Mouse (Mus musculus) brain, adult 2 months (tissue): ENCODE results near the gene Rsad2.
"Not testable (repeated sequence)": the region's sequence is repeated elsewhere in the genome, so short reads cannot be mapped to it uniquely, and the experiment has no call there.

Experiments
- DNase-seq: peaks from one replicate; pipeline ENCODE4 v3.0.0; 2011; ENCODE audit warnings: low read depth, low spot score

Rsad2 gene

DNA sequence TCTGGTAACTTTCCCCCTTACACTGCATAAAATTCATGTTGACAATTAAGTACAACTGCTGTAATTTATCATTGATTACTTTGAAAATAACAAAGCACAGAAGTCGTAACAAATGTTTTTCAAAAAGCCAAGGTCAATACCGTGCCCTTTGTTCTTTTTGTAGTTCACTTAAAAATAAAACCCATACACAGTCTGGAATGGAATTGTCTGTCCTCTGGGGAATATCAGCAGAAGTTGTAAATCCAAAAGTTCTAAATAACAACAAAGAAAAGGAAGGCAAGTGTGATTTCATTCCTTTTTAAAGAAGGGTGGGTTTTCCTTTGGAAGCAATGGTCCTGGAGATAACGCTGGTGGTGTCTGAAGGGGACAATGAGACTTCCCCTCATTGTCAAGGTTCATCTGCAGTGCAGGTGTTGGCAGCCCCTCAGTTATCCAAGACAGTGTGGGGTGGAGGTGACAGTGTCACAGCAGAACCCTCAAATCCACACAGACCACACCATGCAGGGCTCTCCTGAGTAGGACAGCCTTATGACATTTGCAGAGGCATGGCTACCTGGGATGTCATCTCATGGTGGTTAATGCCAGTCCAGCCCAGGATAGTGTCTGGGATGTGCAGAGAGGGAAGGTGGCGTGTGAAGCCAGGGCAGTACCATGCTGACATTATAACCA, 9.7 kb downstream of the Rsad2 start:
- no peak for DNase-seq

DNA sequence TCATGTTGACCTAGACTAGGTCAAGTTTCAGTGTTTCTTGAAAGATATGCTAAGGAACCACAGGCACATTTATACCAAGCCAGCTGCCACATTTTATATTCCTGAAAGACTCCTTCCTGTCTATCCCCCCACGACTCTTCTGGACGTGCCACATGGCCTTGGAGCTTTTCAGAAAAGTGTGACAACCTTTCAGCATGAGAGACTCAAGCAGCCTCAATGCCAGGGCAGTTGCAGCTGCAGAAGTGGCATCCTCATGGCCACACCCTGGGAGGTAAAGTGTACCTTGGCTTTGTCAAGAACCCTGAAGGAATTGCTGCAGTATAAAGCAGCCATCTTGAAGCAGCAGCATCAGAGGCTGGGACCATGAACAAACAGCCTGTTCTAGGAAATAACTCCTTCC, 11.7 kb downstream of the Rsad2 start:
- no peak for DNase-seq

DNA sequence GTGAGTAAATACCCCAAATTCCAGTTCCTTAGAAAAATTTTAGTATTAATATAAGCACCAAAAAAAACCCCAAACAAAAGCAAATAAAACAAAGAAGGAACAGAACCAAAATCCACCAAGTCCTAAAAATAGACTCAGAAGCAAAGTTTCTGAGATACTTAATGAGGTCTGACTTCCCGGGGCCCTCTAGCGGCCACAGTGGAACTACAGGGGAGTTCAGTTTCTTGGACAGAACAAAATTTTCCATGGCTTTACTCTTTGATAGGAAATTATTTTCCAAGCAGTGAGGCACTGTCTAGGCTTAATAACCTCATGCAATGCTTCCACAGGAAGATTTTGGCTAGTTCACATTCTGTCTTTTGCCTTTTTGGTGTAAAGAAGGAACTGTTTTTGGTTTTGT, 12.2 kb downstream of the Rsad2 start:
- DNase-seq, result peak; percentile 75

DNA sequence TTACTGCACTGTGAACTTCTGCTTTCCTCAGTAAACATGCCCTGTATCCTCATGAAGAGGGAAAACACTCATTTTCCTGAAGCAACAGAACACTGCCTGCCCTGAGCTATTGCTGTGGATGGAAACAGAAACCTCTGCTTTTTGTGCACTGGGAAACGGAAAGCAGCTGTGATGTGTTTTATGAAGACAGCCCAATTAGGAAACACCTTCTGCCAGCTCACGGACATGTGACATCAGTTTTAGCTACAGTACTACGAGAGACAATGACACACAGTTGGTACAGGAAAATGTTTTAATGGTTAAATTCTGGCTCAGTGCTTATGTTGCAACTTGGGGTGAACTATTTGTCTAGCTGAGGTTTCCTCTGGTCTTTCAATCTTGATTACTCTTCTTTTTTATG, 16.9 kb downstream of the Rsad2 start:
- DNase-seq, result no peak

DNA sequence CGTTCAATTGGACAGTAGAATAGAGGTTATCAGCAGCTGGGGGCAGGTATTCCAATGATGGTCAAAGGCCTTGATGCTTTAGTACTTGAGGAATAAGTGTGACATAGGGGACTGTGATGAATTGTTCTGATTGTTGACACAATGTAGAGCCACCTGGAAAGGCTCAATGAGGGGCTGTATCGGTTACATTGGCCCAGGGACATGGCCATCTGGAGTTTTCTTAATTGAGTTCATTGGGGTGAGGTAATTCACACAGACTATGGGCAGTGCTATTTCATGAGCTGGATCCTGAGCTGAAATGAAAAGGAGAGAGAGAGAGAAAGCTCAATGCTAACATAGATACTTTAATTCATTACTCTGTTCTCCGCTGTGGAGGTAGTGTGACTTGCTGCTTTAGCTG, 18.3 kb downstream of the Rsad2 start:
- DNase-seq, result peak; percentile 31

DNA sequence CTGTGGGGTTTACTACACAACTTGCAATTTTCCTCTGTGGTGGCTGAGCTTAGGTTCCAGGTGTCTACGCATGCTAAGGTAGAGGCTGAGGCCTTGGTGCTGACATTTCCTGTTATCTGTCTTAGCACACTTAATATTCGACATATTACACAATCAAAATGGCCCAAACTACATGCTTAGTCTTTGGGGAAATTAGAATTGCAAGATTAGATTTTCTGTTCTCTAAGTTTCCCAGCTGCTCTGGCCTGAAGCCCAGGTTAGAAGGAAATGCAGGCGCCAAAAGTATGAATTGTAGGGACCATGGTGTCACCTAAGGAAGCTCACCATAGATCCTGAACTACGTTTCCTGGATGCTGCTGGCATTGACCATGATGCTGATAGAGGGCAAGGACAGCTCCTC, 19.9 kb downstream of the Rsad2 start:
- no peak for DNase-seq

DNA sequence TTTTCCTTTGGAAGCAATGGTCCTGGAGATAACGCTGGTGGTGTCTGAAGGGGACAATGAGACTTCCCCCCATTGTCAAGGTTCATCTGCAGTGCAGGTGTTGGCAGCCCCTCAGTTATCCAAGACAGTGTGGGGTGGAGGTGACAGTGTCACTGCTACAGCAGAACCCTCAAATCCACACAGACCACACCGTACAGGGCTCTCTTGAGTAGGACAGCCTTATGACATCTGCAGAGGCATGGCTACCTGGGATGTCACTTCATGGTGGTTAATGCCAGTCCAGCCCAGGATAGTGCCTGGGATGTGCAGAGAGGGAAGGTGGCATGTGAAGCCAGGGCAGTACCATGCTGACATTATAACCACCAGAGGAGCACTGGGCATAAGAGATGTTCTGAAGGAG, 27.5 kb downstream of the Rsad2 start:
- not testable (repeated sequence) for DNase-seq

DNA sequence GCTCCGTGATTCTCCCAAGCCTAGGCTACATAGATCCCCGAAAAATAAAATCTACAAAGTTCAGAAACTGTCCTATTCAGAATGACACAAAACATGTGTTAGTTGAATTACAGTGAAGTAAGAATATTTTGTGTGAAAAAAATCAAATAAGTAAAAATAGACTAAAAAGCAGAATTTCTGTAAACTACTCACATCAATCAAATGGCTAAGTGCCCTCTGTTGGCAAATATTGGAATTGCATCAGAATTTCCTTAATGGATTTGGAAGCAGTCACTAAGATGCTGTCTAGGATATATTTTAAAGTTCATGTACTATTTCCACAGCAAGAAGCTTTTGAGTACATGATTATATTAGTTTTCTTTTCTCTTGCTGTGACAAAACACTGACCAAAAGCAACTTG, 31.4 kb downstream of the Rsad2 start:
- peak; percentile 78 for DNase-seq

DNA sequence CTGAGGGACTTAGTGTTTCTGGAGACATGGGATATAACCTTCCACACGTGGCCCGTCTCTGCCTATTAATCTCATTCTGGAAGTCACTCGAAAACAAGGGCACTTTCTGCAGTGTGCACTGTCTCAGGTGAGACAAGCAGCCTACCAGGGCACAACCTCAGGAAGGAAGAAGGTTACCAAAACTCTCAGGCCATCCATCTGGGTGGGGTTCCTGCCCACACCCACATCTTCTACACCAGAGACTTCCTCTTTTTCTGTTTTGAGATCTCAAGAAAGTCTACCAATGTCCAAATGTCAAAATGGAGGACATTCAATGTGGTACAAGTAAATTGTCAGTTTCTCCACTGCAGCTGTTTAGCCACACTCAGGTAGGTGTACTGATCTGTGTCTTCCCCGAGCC, 37.9 kb downstream of the Rsad2 start:
- no peak for DNase-seq

DNA sequence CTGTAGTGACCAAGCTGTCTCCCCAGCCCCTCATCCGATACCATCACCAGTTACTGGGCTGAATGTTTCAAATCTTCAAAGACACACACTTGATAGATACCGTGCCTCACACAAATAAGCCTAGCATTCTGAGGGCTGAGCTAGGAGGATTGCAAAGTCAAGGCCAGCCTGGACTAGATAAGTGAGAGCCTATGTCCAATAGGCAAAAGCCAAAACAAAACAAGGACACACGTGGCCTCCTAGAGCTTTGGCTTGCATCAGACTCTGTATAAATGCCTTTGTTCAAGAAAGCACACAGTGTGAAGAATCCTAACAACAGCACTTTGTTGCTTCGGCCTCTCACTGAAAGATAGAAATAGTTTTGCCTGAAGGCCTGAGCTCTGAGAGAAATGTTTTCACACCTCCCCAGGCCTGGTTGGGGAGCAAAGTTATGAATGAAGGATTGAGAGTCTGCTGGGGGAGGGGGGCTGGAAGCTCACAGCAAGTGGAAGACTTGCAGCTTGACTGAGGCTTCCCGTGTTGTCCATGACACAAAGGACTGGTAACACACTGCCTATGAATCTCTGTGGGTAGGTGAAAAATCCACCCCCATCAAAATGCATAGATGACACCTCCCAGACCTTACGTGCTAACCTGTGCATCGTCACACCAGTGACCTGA, 39.5 kb downstream of the Rsad2 start:
- peak; percentile 84 for DNase-seq

DNA sequence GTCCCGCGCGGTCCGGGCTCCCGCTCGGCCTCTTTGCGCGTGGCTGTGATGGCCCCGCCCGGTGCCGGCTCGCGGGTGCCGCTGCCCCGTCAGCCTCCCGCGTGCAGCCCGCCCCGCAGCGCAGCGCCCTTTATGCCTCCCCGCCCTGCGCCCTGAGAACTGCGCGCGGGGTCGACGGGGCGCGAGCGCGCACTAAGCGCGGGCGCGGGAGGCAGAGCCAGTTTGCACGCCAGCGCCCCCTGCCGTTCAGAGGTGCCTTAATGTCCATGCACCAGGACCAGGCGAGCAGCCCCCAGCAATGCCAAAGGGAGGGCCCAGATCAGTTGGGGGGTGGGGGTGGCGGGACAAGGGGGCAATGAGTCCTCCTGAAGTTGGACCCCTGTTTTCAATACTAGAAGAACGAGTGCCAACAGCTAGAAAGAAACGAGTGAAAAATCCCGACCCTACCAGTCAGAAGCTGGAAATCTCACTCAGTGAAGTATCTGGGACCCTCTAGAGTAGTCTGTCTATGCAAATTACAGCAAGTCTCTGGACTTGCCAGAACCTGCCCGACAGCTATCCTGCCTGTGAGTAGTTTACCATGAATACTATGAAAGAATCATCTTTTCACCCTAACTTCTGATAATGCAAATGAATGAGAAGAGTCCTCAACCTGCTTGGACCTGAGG, 41.0 kb downstream of the Rsad2 start, which contains the start of gene Rnf144a:
Gene Rnf144a (minus strand): TSS at position 151 of the 668 bp plus-strand sequence.
- DNase-seq, result peak; percentile 94

DNA sequence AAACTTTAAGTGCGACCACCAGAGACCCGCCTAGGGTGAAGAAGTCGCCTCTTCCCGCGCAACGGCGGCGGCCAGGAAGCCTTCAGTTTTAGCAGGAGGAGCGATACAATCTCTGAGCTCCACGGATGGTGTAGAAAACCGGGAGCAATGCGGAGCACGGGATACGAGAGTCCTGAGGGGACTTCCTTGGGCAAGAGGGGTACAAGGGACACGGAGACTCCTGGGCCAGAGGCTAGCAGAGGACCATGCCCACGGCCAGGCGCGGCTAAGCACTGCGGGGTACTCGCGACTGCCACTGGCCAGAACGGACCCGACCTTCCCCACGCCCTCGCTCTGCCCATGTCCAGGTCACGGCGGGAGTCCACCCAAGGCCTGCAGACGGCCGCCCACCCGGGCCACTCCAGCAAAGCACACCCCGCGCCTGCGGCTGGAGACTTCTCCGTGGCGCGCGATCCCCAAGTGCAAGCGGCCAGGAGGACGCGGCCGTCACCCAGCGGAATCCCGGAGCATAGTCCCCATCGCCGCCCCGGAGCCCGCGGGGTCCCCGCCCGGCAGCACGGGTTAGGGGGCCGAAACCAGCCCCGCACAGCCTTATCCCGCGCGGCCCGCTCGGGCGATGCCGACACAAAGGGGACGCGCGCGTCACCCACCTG, 41.7 kb downstream of the Rsad2 start:
- peak; percentile 45 for DNase-seq

DNA sequence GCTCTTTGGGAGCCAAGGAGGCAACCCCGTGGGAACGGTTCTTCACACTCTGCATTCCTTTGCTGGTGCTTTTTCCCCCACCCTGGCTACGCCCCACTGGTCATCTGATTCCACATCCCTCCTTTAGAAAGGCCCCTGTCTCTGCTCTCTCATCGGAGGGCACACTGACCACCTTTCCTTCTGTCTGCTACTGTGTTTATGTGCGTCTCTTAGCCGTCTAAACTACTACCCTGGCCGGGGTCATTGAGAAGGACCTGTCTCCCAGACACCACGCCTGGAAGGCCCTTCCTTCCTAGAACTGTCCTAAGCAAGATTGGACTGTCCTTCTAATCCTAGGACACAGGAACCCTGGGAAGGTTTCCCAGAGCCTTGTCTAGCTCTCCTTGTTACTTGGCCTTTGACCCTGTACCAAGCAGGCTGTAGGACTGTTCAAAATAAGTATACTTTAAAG, 42.3 kb downstream of the Rsad2 start:
- no peak for DNase-seq

DNA sequence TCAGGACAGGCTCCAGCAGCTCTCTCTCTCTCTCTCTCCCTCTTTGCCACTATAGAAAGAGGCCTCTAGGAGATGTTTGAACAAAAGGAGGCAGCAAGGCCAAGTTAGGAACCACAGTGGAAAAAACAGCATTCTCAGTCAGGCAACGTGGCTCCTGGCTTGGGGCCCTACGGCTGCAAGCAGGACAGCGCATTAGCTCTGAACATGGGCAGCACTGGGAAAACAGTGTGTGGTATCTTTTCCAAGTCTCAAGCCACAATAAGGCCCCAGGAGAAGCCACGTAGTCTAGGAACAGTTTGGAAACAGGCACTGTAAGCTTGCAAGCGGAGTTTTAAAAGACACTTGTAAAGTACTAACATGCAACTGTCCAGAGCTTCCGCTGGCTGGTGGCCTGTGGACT, 43.5 kb downstream of the Rsad2 start:
- peak; percentile 40 for DNase-seq

DNA sequence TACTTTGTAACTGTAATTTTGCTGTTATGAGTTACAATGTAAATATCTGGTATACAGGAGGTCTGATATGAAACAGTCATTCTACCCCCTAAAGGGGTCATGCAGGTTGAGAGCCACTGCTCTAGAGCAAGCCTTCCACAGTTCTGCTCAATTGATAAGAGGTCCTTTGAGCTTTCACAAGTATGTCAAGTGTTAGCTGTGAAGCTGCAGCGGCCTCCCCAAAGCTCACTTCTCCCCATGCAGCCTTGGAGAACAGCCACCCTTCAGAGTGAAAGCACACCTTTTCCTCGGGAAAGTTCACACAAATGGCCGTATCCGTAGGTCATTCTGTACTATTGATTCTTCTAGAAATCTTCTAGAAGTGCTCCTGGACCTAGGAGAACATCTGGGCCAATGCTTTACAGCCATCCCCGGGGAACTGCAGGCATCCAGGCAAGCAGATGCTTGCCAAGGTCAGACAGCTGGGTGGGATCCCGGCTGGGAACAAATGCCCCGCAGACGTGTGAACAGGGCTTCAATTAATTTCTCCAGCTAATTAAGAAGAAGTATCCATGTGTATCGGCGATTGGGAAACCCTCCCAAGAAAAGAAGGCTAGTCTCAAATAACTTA, 44.3 kb downstream of the Rsad2 start:
- DNase-seq, result no peak

DNA sequence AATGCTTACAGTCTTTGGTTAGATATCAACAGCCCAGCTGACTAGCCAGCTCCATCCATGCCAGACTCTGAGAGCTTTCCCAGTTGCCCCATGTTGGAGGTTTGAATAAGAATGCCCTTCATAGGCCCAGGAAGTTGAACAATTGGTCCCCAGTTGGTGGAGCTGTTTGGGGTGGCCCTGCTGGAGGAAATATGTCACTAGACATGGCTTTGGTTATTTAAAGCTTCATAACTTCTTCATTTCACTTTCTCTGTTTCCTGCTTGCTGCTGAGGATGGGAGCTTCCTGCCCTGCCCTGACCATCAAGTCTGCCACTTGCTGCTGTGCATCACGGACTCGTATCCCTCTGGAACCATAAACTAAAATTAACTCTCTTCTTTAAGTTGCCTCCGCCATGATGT, 45.8 kb downstream of the Rsad2 start:
- DNase-seq, result no peak

DNA sequence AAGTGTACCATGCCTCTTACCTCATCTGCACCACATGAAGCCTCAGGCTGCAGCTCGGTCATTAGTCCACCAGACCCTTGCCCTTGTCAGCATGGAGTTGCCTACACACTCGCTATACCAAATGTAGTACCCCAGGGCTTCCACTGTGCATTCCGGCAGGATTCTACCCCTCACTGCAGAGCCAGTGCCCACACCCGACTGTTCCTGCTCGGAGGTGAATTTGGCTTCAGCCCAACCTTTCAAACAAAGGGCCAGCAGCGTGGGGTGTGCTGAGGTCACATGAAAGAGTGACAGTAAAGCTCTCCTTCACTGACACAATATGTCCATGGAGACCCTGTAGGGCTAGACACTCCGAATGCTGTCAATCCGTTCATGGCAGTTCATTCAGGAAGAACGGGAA, 47.5 kb downstream of the Rsad2 start:
- no peak for DNase-seq

DNA sequence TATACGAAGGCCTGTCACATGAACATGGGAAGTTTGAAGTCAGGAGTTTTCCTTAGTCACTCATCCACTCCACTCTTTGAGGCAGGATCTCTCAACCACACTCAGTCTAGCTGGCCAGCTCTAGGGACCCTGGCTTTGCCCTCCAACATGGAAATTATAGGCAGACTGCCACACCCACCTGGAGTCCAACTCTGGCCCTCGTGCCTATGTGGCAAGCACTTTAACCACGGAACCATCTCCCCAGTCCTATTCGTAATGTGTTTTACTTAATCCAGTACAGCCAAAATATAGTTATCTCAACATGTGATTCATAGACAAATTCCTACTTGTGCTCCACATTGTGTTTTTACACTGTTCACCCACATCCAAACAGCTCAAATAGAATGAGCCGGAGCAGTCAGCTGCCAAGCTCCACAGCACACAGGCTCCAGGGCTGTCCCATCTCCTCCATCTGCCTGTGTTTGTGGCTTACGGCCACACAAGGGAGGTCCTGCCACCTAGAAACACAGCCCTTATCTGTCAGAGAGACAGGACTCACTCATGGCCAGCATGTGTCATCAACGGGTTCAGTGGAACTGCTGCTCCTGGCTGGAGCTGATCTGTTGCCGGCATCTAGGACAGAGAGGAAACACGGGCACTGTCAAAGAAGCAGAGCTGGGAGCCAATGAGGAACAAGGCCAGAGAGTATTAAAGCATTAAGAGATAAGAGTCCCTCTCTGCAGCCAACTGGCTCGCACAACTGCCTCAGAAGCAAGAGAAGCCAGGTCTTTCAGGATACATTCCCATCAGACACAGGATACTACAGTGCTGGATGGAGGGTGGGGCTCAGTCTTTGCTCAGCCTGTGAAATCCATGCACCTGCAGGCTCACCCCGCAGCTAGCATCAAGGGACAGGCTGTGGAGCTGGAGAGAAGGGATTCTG, 51.2 kb downstream of the Rsad2 start:
- peak; percentile 85 for DNase-seq

DNA sequence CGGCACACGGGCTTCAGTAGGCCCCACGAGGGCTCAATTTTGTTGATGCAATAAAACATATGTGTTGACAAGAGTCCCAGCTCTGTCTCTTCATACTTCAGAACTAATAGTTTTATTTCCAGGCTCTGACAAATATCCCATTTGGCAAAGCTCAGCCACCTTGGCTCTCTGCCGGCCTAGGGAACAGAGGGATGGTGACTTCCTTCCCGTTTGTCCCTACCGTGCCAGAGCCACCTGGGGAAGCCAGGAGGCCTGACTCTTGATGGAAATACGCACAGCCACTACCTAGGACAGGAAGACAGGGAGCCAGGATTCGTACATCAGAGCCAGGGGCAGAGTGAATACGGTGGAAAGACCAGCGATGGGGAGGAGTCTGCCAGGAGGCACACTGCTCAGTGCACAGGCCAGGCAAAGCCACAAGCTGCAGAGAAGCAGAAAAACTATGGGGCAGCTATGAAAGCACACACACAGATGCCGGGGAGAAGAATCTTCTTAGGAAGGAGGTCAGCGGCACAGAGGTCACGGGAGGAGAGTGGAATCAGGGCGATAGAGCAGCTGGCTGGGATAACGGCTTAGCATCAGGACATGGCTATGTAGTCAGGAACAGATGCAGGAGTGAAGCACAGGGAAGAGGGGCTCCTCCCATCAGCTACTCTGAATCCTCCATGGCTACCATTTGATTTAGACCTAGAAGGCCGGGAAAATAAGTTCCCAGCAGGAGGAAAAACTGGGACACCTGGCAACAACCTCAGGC, 52.7 kb downstream of the Rsad2 start:
- DNase-seq, result peak; percentile 94
